Mouse (Mus musculus): ENCODE results near the gene Mcmbp. TPM values are rescaled to one million over a fixed set of nuclear protein-coding genes. Genes with fewer than 3 reads are reported as not detected.

Gene Mcmbp
- total RNA-seq (2023) = 95.0 TPM

GRCm38 (mm10) chr7:128740334-128740733, at the start of gene Mcmbp:
TSS of gene Mcmbp (minus strand) at chr7:128740495.

DNA sequence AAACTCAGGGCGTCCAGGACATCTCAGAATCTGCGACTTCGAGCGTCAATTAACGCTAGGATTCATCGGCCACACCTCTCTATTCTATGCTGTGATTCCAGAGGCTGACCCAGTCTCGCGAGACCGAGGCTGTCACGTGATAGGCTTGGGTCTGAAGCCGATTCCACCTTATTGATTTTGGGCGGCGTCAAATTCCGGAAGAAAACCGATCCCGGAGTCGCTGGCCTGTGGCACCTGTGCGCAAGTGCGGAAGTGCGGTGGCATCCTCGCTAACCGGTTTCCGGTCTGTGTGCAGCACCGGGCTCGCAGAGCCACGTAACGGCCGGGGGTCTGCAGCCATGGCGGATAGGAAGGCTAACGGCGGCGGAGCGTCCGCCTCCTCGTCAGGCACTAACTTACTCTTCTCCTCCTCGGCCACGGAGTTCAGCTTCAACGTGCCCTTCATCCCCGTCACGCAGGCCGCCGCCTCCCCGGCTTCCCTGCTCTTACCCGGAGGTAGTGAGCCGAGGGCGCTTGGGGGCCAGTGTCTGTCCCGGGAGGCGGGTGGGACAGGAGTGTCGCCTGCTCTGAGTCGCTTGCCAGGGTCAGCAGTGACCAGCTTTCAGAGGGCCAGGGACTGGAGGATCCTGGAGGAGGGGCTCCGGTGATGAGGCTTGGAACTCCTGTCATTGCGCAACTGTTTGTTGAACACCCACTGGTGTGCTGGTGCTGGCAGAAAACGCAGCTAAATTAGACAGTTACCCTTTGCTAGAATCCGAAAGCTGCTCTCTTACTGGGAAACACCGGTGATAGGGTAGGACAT, 4.6 kb upstream of the Mcmbp start, which contains the start of gene Sec23ip:
Gene Sec23ip, plus strand, starts transcription at position 260 of the 802 bp plus-strand sequence.

Other genes starting within 250 kb of the Mcmbp start
- gene Bag3, start 216.9 kb downstream of the Mcmbp start, total RNA-seq (2023) = 10.5 TPM
- 18.9 TPM for gene Inpp5f, start 129.2 kb downstream of the Mcmbp start, total RNA-seq (2023)
- gene Sec23ip, start 4.4 kb upstream of the Mcmbp start, total RNA-seq (2023) = 37.5 TPM

Data from CD8-positive naive resting alpha-beta T cell, adult 57 days (primary cell).